ENCODE assay signal across 17 mouse cellular contexts in the genomic region with DNA sequence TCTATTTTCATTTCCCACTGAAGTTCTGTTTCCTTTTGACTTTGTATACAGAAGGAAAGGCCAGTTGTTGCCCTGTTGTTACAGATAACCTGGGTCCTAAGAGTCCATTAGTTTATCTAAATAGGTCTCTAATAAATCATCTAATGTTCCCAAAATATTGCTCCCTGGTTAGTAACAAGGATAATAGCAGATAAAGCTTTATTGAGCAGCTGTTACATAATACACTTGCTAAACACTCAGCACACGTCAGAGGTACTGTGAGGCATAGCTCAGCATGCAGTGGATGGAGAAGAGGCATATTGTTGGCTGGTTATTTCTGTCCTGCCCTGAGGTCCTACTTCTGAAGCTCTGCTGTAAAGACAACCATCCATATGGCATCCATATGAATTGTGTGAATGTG. TPM values are rescaled to one million over a fixed set of nuclear protein-coding genes. Genes with fewer than 3 reads are reported as not detected.
DNase-seq lines count a peak whose midpoint lies in the region; ATAC-seq and TF ChIP-seq lines count a peak whose summit lies in the region.
"Had no signal": no experiment of that assay in that cellular context is flagged by ENCODE, and none has a peak within 500 bp of the region (broad histone marks: within the 10 kb centered on the region; RNA-seq: fewer than 3 reads in every experiment).

No protein-coding gene starts in this region.

- H3K4me2 ChIP-seq in kidney, postnatal 0 days (ENCODE audit: low read length) = no peak overlapping the region
- H3K4me2 ChIP-seq in midbrain, embryonic 11.5 days = no peak overlapping the region
- no peak overlapping the region for H3K4me2 ChIP-seq in midbrain, embryonic 14.5 days (ENCODE audit: low read length)
- H3K4me2 ChIP-seq: forebrain, embryonic 13.5 days; limb, embryonic 13.5 days; midbrain, embryonic 13.5 days had no signal

- no peak overlapping the region for H3K9ac ChIP-seq in kidney, postnatal 0 days (ENCODE audit: low read depth, low read length)
- H3K9ac ChIP-seq in midbrain, embryonic 11.5 days (ENCODE audit: low read length) = no peak overlapping the region
- H3K9ac ChIP-seq in midbrain, embryonic 14.5 days (replicated peaks; ENCODE audit: low read length) = no peak overlapping the region
- H3K9ac ChIP-seq: forebrain, embryonic 13.5 days; midbrain, embryonic 13.5 days had no signal

- peaks cover 8% of the 10 kb centered on the region; the same call in 1 of the 2 replicates for H3K4me1 ChIP-seq in kidney, postnatal 0 days (replicated peaks; ENCODE audit: insufficient read depth, low read length)
- H3K4me1 ChIP-seq in midbrain, embryonic 11.5 days (ENCODE audit: control insufficient read depth, insufficient read depth, low read length) = 0 out of 2 replicates have a peak, but pooled peaks cover 3% of the 10 kb centered on the region
- no peaks in the 10 kb centered on the region for H3K4me1 ChIP-seq in midbrain, embryonic 14.5 days (ENCODE audit: control insufficient read depth, insufficient read depth, low read length)
- H3K4me1 ChIP-seq: forebrain, embryonic 13.5 days had no signal

- no peak for TF ChIP-seq CTCF in kidney, postnatal 0 days (IDR thresholded peaks at IDR 0.05; ENCODE audit: low read depth)

- no peak for DNase-seq in frontal cortex, postnatal 25 days (ENCODE audit: low spot score in 2 of 2)
- no peak for DNase-seq in kidney, postnatal 0 days (ENCODE audit: low spot score)
- DNase-seq in kidney, adult 8-10 months = no peak
- peak; percentile 51 for DNase-seq in midbrain, embryonic 11.5 days (ENCODE audit: low spot score, missing footprints)
- no peak for DNase-seq in midbrain, embryonic 14.5 days
- DNase-seq in adipocyte (ENCODE audit: low spot score) = no peak
- DNase-seq: cerebellum, adult 11 months; gastrocnemius, adult 2 months; right cerebral cortex, adult 18-20 months; thymus, postnatal 36 days had no signal

- H3K4me3 ChIP-seq in kidney, postnatal 0 days (replicated peaks; ENCODE audit: low read depth, low read length) = no peak overlapping the region
- H3K4me3 ChIP-seq in midbrain, embryonic 11.5 days (ENCODE audit: low read depth, low read length) = no peak overlapping the region
- no peak overlapping the region for H3K4me3 ChIP-seq in midbrain, embryonic 14.5 days (replicated peaks; ENCODE audit: low read depth, low read length)
- H3K4me3 ChIP-seq: forebrain, embryonic 13.5 days; gastrocnemius, adult 2 months; limb, embryonic 13.5 days; midbrain, embryonic 13.5 days had no signal

- H3K36me3 ChIP-seq in kidney, postnatal 0 days (ENCODE audit: insufficient read depth, low read length) = no peaks in the 10 kb centered on the region
- H3K36me3 ChIP-seq in midbrain, embryonic 11.5 days (ENCODE audit: control insufficient read depth, insufficient read depth, low read length) = no peaks in the 10 kb centered on the region
- no peaks in the 10 kb centered on the region for H3K36me3 ChIP-seq in midbrain, embryonic 14.5 days (ENCODE audit: control insufficient read depth, insufficient read depth, low read length)
- H3K36me3 ChIP-seq: limb, embryonic 13.5 days; midbrain, embryonic 13.5 days had no signal

- ATAC-seq in frontal cortex, adult (ENCODE audit: low TSS enrichment) = 0 out of 2 replicates have a peak, but pooled peaks have one; percentile 29
- no peak for ATAC-seq in kidney, postnatal 0 days (replicated peaks; ENCODE audit: low FRiP score, low read depth)
- ATAC-seq in midbrain, embryonic 11.5 days (ENCODE audit: low FRiP score) = no peak
- ATAC-seq in midbrain, embryonic 14.5 days (ENCODE audit: low FRiP score, low TSS enrichment) = no peak
- no peak for ATAC-seq in erythroid progenitor cell, adult 5-6 weeks (replicated peaks; ENCODE audit: low FRiP score, poor library complexity, severe bottlenecking)
- ATAC-seq: forebrain, embryonic 13.5 days; inflammation-experienced regulatory T-cells, adult 6 months; midbrain, embryonic 13.5 days; Patski had no signal

- no peaks in the 10 kb centered on the region for H3K27me3 ChIP-seq in kidney, postnatal 0 days (ENCODE audit: insufficient read depth, low read length)
- H3K27me3 ChIP-seq in midbrain, embryonic 11.5 days (ENCODE audit: control insufficient read depth, insufficient read depth, low read length) = no peaks in the 10 kb centered on the region
- no peaks in the 10 kb centered on the region for H3K27me3 ChIP-seq in midbrain, embryonic 14.5 days (ENCODE audit: control insufficient read depth, insufficient read depth, low read length)
- H3K27me3 ChIP-seq: forebrain, embryonic 13.5 days; limb, embryonic 13.5 days; midbrain, embryonic 13.5 days; Patski had no signal

- no peaks in the 10 kb centered on the region for H3K9me3 ChIP-seq in kidney, postnatal 0 days (replicated peaks; ENCODE audit: low read length)
- no peaks in the 10 kb centered on the region for H3K9me3 ChIP-seq in midbrain, embryonic 11.5 days (ENCODE audit: control insufficient read depth, low read length)
- no peaks in the 10 kb centered on the region for H3K9me3 ChIP-seq in midbrain, embryonic 14.5 days (ENCODE audit: control insufficient read depth, low read length)
- H3K9me3 ChIP-seq: forebrain, embryonic 13.5 days; limb, embryonic 13.5 days; midbrain, embryonic 13.5 days had no signal

- WGBS in kidney, postnatal 0 days = 33% methylated on average over 1 of the region's 1 CpGs
- 59% methylated on average over 1 of the region's 1 CpGs for WGBS in midbrain, embryonic 11.5 days
- WGBS in midbrain, embryonic 14.5 days = 58% methylated on average over 1 of the region's 1 CpGs

- peak overlapping the region; percentile 63; the same call in 1 of the 2 replicates for H3K27ac ChIP-seq in kidney, postnatal 0 days
- H3K27ac ChIP-seq in midbrain, embryonic 11.5 days (ENCODE audit: low read depth, low read length) = no peak overlapping the region
- H3K27ac ChIP-seq in midbrain, embryonic 14.5 days (replicated peaks; ENCODE audit: low read depth, low read length) = no peak overlapping the region
- H3K27ac ChIP-seq: forebrain, embryonic 13.5 days; limb, embryonic 13.5 days; midbrain, embryonic 13.5 days had no signal

RNA-seq across cellular contexts. Expression of gene Rock2, which starts 17.0 kb away (rescaled TPM):
- 14.6 and 15.9 TPM in 2 replicates for polyA plus RNA-seq in kidney, postnatal 0 days (2015; fragmentation: Nextera tagmentation; extraction: Ambion mirVana)
- polyA plus RNA-seq in midbrain, embryonic 11.5 days (2014; fragmentation: Nextera tagmentation; extraction: Ambion mirVana) = 14.4 and 14.9 TPM in 2 replicates
- polyA plus RNA-seq in midbrain, embryonic 14.5 days (2014; fragmentation: Nextera tagmentation; extraction: Ambion mirVana) = 17.2 and 17.8 TPM in 2 replicates
- 51.9 and 55.8 TPM in 2 replicates for total RNA-seq in erythroid progenitor cell, adult 5-6 weeks (2015; ENCODE audit: low replicate concordance)
- 57.9 and 73.0 TPM in 2 replicates for total RNA-seq in erythroid progenitor cell, adult 5-6 weeks (2017; ENCODE audit: low replicate concordance)
